Mouse (Mus musculus) small intestine, adult 2 months (tissue): ENCODE measurements around the gene Ctps. TPM values are rescaled to one million over a fixed set of nuclear protein-coding genes. Genes with fewer than 3 reads are reported as not detected.
A peak's percentile ranks its signal among the peaks of the same experiment; 100 is the strongest.

ENCODE experiments used
- H3K27ac ChIP-seq: fragments of 200-500 bp; 2 replicates; pipeline ENCODE4 v1.5.1; 2012; ENCODE audit warnings: low read depth, low read length, control low read depth, inconsistent platforms; ENCODE audit not compliant: insufficient read depth
- H3K27me3 ChIP-seq: fragments of 200-500 bp; 2 replicates; pipeline ENCODE4 v1.6.1; 2012; ENCODE audit warnings: mild to moderate bottlenecking, moderate library complexity, low read length, inconsistent platforms; ENCODE audit not compliant: control insufficient read depth, insufficient read depth
- H3K36me3 ChIP-seq: fragments of 200-500 bp; 2 replicates; pipeline ENCODE4 v1.6.1; 2012; ENCODE audit warnings: mild to moderate bottlenecking, low read length, control low read depth, inconsistent platforms; ENCODE audit not compliant: control insufficient read depth, insufficient read depth
- H3K4me1 ChIP-seq: fragments of 200-500 bp; 2 replicates; pipeline ENCODE4 v1.6.1; 2012; ENCODE audit warnings: low read length, inconsistent platforms, mixed read lengths; ENCODE audit not compliant: control insufficient read depth, insufficient read depth, insufficient read length
- H3K4me3 ChIP-seq: fragments of 200-500 bp; 2 replicates; pipeline ENCODE4 v1.5.1; 2012; ENCODE audit warnings: low read depth, mild to moderate bottlenecking, control low read depth, inconsistent platforms, low read length, moderate library complexity
- CTCF ChIP-seq: fragments of 200-500 bp; IDR thresholded peaks from 2 replicates; pipeline ENCODE4 v1.5.1; 2012; ENCODE audit warnings: low read depth, mild to moderate bottlenecking, control low read depth, inconsistent platforms, low read length, moderate library complexity, mixed read lengths; ENCODE audit not compliant: insufficient replicate concordance, insufficient read length; ENCODE audit errors: extremely low read depth
- POLR2A ChIP-seq: fragments of 200-500 bp; IDR thresholded peaks from 2 replicates; pipeline ENCODE4 v1.6.1; 2012; ENCODE audit warnings: low read depth, mild to moderate bottlenecking, control low read depth, inconsistent platforms, low read length, moderate library complexity
- WGBS: fragments of 180-500 bp; shearing (Covaris S2); methylation state at CpG from one replicate; pipeline ENCODE4 v1.1.7; 2018; 5-methylcytosine and 5-hydroxymethylcytosine counted together
- polyA plus RNA-seq: library from polyadenylated mRNA; depleted of rRNA; stranded (reverse); fragments of >200 nt; gene quantifications from 2 replicates; pipeline ENCODE4 v1.2.3, GENCODE M21; 2012

The Ctps gene
- polyA plus RNA-seq, 1 experiment = 1.9 TPM

- WGBS = 50% methylated on average over 3 of the region's 3 CpGs
- H3K27ac ChIP-seq = 0 out of 2 replicates have a peak overlapping the region, but pooled peaks have one; percentile 29
- peaks cover 14% of the 10 kb centered on the region; the same call in 1 of the 2 replicates for H3K4me1 ChIP-seq
- no peak for TF ChIP-seq CTCF
- TF ChIP-seq POLR2A = no peak
- no peak overlapping the region for H3K4me3 ChIP-seq
- no peaks in the 10 kb centered on the region for H3K27me3 ChIP-seq
- no peaks in the 10 kb centered on the region for H3K36me3 ChIP-seq
Measured at GRCm38 (mm10) chr4:120571070-120571464, 991 bp upstream of the Ctps start.

GRCm38 (mm10) chr4:120570438-120571069 lies 478 bp upstream of the Ctps start:
- Histone ChIP-seq H3K4me1 (peaks cover 14% of the 10 kb centered on the region; the same call in 1 of the 2 replicates), H3K27ac (peak overlapping the region; percentile 63), H3K27me3 (no peaks in the 10 kb centered on the region), H3K36me3 (no peaks in the 10 kb centered on the region), H3K4me3 (peak overlapping the region; percentile 82)
- TF ChIP-seq POLR2A = no peak
- no peak for TF ChIP-seq CTCF
- under 1% methylated on average over 27 of the region's 27 CpGs for WGBS

- Histone ChIP-seq H3K4me1 (peaks cover 14% of the 10 kb centered on the region; the same call in 1 of the 2 replicates), H3K27me3 (no peaks in the 10 kb centered on the region), H3K36me3 (peaks cover 7% of the 10 kb centered on the region), H3K27ac (no peak overlapping the region), H3K4me3 (peak overlapping the region; percentile 82)
- TF ChIP-seq CTCF = no peak
- TF ChIP-seq POLR2A = no peak
- 9% methylated on average over 4 of the region's 4 CpGs for WGBS
Measured at GRCm38 (mm10) chr4:120569025-120569424, 1.1 kb downstream of the Ctps start.

- Histone ChIP-seq H3K27ac (peak overlapping the region; percentile 44; the same call in 1 of the 2 replicates), H3K27me3 (no peaks in the 10 kb centered on the region), H3K36me3 (peaks cover 13% of the 10 kb centered on the region), H3K4me3 (no peak overlapping the region), H3K4me1 (peaks cover 14% of the 10 kb centered on the region; the same call in 1 of the 2 replicates)
- 39% methylated on average over 5 of the region's 5 CpGs for WGBS
- no peak for TF ChIP-seq CTCF
- TF ChIP-seq POLR2A = no peak
Measured at GRCm38 (mm10) chr4:120568005-120568404, 2.1 kb downstream of the Ctps start.

- H3K4me1 ChIP-seq = peaks cover 9% of the 10 kb centered on the region; the same call in 1 of the 2 replicates
- H3K4me3 ChIP-seq = no peak overlapping the region
- peaks cover 23% of the 10 kb centered on the region for H3K36me3 ChIP-seq
- 86% methylated on average over 2 of the region's 2 CpGs for WGBS
- H3K27me3 ChIP-seq = no peaks in the 10 kb centered on the region
- TF ChIP-seq POLR2A (no peak), CTCF (no peak)
- no peak overlapping the region for H3K27ac ChIP-seq
Measured at GRCm38 (mm10) chr4:120565726-120566125, 4.3 kb downstream of the Ctps start.

GRCm38 (mm10) chr4:120556592-120556991 lies 13.5 kb downstream of the Ctps start:
- Histone ChIP-seq H3K4me1 (no peaks in the 10 kb centered on the region), H3K36me3 (peaks cover 52% of the 10 kb centered on the region), H3K4me3 (no peak overlapping the region), H3K27me3 (no peaks in the 10 kb centered on the region), H3K27ac (no peak overlapping the region)
- WGBS = 86% methylated on average over 6 of the region's 6 CpGs
- TF ChIP-seq POLR2A (no peak), CTCF (no peak)

- H3K36me3 ChIP-seq = peaks cover 39% of the 10 kb centered on the region
- no peaks in the 10 kb centered on the region for H3K27me3 ChIP-seq
- WGBS = 77% methylated on average over 1 of the region's 1 CpGs
- no peaks in the 10 kb centered on the region for H3K4me1 ChIP-seq
- H3K27ac ChIP-seq = no peak overlapping the region
- TF ChIP-seq POLR2A (no peak), CTCF (no peak)
- no peak overlapping the region for H3K4me3 ChIP-seq
Measured at GRCm38 (mm10) chr4:120544896-120545295, 25.2 kb downstream of the Ctps start.
